Mouse (Mus musculus) testis, adult 2 months (tissue): ENCODE data around the gene Slc25a41.

Experiments used
- CTCF ChIP-seq: fragments of 200-500 bp; IDR thresholded peaks from 2 replicates; pipeline ENCODE4 v1.5.1; 2012; ENCODE audit warnings: low read depth, mild to moderate bottlenecking, inconsistent platforms, low read length, moderate library complexity; ENCODE audit not compliant: control insufficient read depth, insufficient read depth, insufficient replicate concordance
- POLR2A ChIP-seq: fragments of 200-500 bp; IDR thresholded peaks from 2 replicates; pipeline ENCODE4 v1.6.1; 2012; ENCODE audit warnings: low read depth, mild to moderate bottlenecking, inconsistent platforms, low read length, moderate library complexity; ENCODE audit not compliant: control insufficient read depth

DNA sequence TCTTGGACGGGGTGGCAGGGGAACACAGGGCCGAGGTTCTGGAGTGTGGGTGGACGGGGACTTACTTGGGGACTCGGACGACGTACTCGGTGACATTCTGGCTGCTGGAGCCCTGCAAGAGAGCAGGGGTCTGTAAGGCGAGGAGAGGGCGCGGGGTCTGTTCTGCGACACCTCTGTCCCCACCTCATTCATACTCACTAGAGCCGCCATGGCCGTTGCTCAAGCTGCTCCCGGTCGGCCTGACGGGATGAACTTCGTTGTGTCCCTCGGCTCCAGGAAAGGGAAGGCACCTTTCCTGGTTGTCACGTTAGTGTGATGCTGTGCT, 30.6 kb downstream of the Slc25a41 start:
- TF ChIP-seq POLR2A (no peak), CTCF (no peak)
